Mouse (Mus musculus) midbrain, embryonic 13.5 days (tissue): ENCODE data around the gene Zbtb20. TPM values are rescaled to one million over a fixed set of nuclear protein-coding genes. Genes with fewer than 3 reads are reported as not detected.

Experiments
- ATAC-seq: fragments of 200-750 bp; cut with Nextera tagmentation; 2 replicates; pipeline ENCODE4 v1.8.0; 2017; ENCODE audit warnings: mild to moderate bottlenecking, moderate TSS enrichment, moderate library complexity
- H3K27ac ChIP-seq: fragments of 300-500 bp; sonication (generic); 2 replicates; pipeline ENCODE4 v1.5.1; 2015; ENCODE audit warnings: inconsistent platforms, mild to moderate bottlenecking, moderate library complexity
- H3K27me3 ChIP-seq: fragments of 300-500 bp; sonication (generic); 2 replicates; pipeline ENCODE4 v1.6.1; 2015; ENCODE audit warnings: mild to moderate bottlenecking, inconsistent platforms
- H3K36me3 ChIP-seq: fragments of 300-500 bp; sonication (generic); 2 replicates; pipeline ENCODE4 v1.6.1; 2015; ENCODE audit warnings: mild to moderate bottlenecking, inconsistent platforms
- H3K4me1 ChIP-seq: fragments of 300-500 bp; sonication (generic); replicated peaks from 2 replicates; pipeline ENCODE4 v1.6.1; 2015; ENCODE audit warnings: inconsistent platforms
- H3K4me2 ChIP-seq: fragments of 300-500 bp; sonication (generic); replicated peaks from 2 replicates; pipeline ENCODE4 v1.6.1; 2015; ENCODE audit warnings: moderate library complexity, mild to moderate bottlenecking, inconsistent platforms
- H3K4me3 ChIP-seq: fragments of 300-500 bp; sonication (generic); replicated peaks from 2 replicates; pipeline ENCODE4 v1.5.1; 2015; ENCODE audit warnings: mild to moderate bottlenecking, inconsistent platforms
- H3K9ac ChIP-seq: fragments of 300-500 bp; sonication (generic); replicated peaks from 2 replicates; pipeline ENCODE4 v1.6.1; 2015; ENCODE audit warnings: mild to moderate bottlenecking, inconsistent platforms
- H3K9me3 ChIP-seq: fragments of 300-500 bp; sonication (generic); 2 replicates; pipeline ENCODE4 v1.6.1; 2016; ENCODE audit warnings: mild to moderate bottlenecking, inconsistent platforms
- WGBS: fragments of 180-500 bp; shearing (Covaris S2); methylation state at CpG from one replicate; pipeline ENCODE4 v1.1.7; 2015; 5-methylcytosine and 5-hydroxymethylcytosine counted together
- polyA plus RNA-seq: library from polyadenylated mRNA; unstranded; fragments of >200 nt; fragmentation: Nextera tagmentation; extraction: Ambion mirVana; gene quantifications from 2 replicates; pipeline ENCODE4 v1.2.1, GENCODE M21; 2015

Gene Zbtb20
- polyA plus RNA-seq, 1 experiment from 2014 or later = 86.5 TPM

DNA sequence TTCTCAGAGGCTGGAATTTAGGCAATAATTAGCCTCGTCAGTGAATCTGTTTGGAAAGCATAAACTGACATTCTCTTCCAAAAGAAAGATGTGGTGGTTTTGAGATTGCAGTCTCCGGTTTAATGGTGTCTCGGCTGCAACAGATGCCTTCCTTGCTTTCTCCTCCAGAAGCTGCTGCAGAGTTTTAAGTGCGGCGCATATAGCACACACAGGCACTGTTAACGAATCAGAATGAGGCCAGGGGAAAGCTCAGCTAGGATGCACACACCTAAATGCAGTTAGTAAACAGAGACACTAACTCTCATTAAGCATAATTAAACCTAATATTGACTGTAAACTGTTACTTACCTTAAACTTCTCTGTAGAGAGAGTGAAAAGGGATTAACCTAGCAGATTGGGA, 160.0 kb downstream of the Zbtb20 start:
- no peak overlapping the region for H3K9ac ChIP-seq
- H3K27ac ChIP-seq = no peak overlapping the region
- H3K4me3 ChIP-seq = no peak overlapping the region
- whole genome bisulfite sequencing = 62% methylated on average over 6 of the region's 6 CpGs
- H3K9me3 ChIP-seq = no peaks in the 10 kb centered on the region
- no peak for ATAC-seq
- no peak overlapping the region for H3K4me2 ChIP-seq
- H3K27me3 ChIP-seq = no peaks in the 10 kb centered on the region
- peaks cover 5% of the 10 kb centered on the region; the same call in 1 of the 2 replicates for H3K4me1 ChIP-seq
- no peaks in the 10 kb centered on the region for H3K36me3 ChIP-seq

DNA sequence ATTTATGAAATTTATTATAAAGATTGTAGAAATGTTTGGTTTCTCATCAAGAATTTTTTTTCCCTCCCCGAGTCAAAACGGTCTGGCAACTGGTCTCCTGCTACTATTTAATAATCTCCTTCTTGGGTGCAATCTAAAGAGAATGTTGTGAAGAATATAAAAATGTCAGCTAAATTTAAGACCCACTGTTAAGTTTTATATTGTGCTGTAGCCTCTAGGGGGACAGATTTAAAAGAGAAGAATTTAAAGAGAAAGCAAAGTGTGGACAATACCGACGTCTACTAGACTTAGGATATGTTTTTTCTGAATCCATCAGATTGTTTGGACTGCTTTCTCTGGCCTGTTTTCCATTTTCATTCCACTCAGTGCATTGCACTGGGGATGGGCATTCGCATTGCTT, 160.8 kb downstream of the Zbtb20 start:
- Histone ChIP-seq H3K4me3 (no peak overlapping the region), H3K4me1 (peaks cover 5% of the 10 kb centered on the region; the same call in 1 of the 2 replicates), H3K9me3 (no peaks in the 10 kb centered on the region), H3K4me2 (no peak overlapping the region), H3K27me3 (no peaks in the 10 kb centered on the region), H3K9ac (no peak overlapping the region), H3K27ac (no peak overlapping the region), H3K36me3 (no peaks in the 10 kb centered on the region)
- 75% methylated on average over 5 of the region's 5 CpGs for WGBS
- ATAC-seq = no peak

DNA sequence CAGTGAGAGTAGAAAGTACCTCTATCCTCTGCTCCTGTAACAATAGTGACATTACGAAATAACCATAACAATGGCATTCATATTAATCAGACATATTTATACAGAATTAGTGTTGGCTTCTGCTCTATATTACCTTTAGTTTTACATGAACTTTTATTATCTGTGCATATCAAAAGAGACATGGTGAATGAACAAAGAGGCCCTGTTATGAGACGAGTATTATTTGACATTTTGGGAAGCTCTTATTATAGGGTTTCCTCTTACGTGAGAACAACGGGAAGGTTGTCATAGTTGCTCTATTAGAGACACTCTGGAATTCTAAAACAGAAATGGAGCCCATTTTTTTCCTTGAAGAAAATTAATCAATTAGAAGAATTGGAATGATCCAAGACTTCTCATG, 161.6 kb downstream of the Zbtb20 start:
- ATAC-seq = no peak
- H3K4me3 ChIP-seq = no peak overlapping the region
- no peaks in the 10 kb centered on the region for H3K9me3 ChIP-seq
- no peak overlapping the region for H3K9ac ChIP-seq
- H3K4me1 ChIP-seq = peaks cover 5% of the 10 kb centered on the region; the same call in 1 of the 2 replicates
- 90% methylated on average over 4 of the region's 4 CpGs for WGBS
- H3K36me3 ChIP-seq = no peaks in the 10 kb centered on the region
- no peak overlapping the region for H3K27ac ChIP-seq
- no peak overlapping the region for H3K4me2 ChIP-seq
- no peaks in the 10 kb centered on the region for H3K27me3 ChIP-seq

DNA sequence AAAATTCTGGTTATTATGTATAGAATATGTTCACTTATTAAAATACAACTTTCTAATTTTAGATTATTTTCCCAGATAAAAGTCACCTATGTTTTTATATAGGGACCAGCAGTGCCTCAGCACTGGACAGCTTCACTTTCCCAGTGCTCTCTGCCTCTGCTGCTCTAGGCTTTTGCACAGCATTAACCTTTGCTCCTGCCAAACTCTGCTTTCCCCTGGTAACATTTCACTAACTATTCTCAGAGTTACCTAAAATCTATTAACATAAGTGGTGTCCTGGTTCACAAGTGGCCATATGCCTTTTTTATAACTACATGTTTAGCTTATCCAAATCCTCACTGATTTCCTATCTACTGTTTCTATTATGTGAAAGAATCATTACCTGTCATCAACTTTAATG, 169.9 kb downstream of the Zbtb20 start:
- H3K9ac ChIP-seq = no peak overlapping the region
- no peak overlapping the region for H3K4me2 ChIP-seq
- ATAC-seq = no peak

DNA sequence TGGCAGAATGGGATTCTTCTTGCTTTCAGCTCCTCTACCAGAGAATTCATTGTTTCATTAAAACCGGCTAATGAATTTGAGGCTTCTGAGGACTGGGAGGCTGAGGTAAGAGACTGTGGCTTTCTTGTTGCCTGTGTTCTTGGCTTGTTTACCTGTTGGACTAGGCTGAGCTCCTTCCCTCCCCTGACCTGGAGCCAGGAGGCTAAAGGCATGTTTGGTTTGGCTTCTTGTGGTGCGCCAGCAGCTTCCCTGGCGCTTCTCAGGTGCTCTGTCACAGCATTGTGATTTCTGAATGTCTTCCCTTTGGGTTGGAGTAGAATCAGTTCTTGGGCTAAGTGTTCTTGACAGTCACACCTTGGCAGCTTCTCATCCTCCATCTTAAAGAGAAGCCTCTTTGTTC, 171.0 kb downstream of the Zbtb20 start:
- Histone ChIP-seq H3K4me2 (no peak overlapping the region), H3K4me3 (no peak overlapping the region), H3K27ac (no peak overlapping the region), H3K27me3 (no peaks in the 10 kb centered on the region), H3K9me3 (no peaks in the 10 kb centered on the region), H3K9ac (no peak overlapping the region), H3K36me3 (no peaks in the 10 kb centered on the region), H3K4me1 (no peaks in the 10 kb centered on the region)
- no peak for ATAC-seq
- WGBS = 96% methylated on average over 3 of the region's 3 CpGs

More for the DNA sequence above, 169.9 kb downstream of the Zbtb20 start:
- Histone ChIP-seq H3K27ac (no peak overlapping the region), H3K9me3 (no peaks in the 10 kb centered on the region), H3K36me3 (no peaks in the 10 kb centered on the region), H3K4me3 (no peak overlapping the region), H3K27me3 (no peaks in the 10 kb centered on the region), H3K4me1 (no peaks in the 10 kb centered on the region)

DNA sequence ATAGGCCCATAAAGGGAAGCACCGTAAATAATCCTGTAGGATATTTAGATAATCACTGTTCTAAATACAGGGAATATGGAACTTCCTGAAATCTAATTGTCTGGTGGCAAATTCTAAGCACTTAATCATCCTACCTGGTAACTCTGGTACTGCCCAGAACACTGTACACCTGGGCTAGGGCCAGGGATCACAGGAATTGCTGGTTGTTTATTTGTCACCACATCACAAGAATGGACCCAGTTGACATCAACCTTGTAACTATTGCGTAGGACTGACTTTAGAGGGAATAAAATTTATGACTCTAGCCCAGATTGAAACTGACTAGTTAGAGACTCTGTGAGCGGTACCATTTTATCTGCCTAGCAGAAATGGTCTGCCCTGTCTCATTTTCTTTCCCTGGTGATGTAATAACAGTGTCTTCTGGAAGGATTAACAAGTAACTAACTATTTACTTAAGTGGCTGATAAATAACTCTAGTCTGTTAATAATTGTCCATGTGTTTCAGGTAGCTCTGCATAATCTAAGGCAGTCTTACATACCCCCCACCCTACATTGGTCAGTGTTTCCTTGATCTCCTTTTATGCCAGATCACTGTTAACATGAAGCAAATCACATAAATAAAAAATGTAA, 194.1 kb downstream of the Zbtb20 start:
- no peak overlapping the region for H3K9ac ChIP-seq
- H3K4me1 ChIP-seq = 0 out of 2 replicates have a peak, but pooled peaks cover 4% of the 10 kb centered on the region
- ATAC-seq = no peak
- H3K4me2 ChIP-seq = no peak overlapping the region
- WGBS = 93% methylated on average over 3 of the region's 3 CpGs
- H3K27me3 ChIP-seq = no peaks in the 10 kb centered on the region
- no peak overlapping the region for H3K27ac ChIP-seq
- H3K9me3 ChIP-seq = no peaks in the 10 kb centered on the region
- H3K4me3 ChIP-seq = no peak overlapping the region
- H3K36me3 ChIP-seq = no peaks in the 10 kb centered on the region

DNA sequence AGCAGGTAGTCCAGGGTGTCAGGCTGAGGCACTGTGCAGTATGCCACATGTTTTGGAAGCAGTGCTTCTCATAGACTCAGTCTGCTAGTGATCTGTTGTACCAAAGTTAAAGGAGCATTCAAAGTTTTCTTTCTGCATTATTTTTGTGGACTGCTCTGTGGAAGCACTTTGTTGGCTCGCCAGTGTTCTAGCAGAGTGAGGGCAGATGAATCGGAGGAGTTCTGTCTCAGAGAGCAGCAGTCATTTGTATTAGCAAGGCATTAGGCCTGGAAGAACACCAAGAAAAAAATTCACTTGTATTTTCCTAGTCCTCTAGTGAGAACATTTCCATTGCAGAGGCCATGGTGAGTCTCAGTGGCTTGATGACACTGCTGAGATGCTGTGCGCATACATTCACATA, 196.2 kb downstream of the Zbtb20 start:
- Histone ChIP-seq H3K4me1 (0 out of 2 replicates have a peak, but pooled peaks cover 4% of the 10 kb centered on the region), H3K4me3 (no peak overlapping the region), H3K9ac (no peak overlapping the region), H3K27ac (no peak overlapping the region), H3K9me3 (no peaks in the 10 kb centered on the region), H3K36me3 (no peaks in the 10 kb centered on the region), H3K27me3 (no peaks in the 10 kb centered on the region), H3K4me2 (no peak overlapping the region)
- no peak for ATAC-seq
- WGBS = 88% methylated on average over 3 of the region's 3 CpGs

DNA sequence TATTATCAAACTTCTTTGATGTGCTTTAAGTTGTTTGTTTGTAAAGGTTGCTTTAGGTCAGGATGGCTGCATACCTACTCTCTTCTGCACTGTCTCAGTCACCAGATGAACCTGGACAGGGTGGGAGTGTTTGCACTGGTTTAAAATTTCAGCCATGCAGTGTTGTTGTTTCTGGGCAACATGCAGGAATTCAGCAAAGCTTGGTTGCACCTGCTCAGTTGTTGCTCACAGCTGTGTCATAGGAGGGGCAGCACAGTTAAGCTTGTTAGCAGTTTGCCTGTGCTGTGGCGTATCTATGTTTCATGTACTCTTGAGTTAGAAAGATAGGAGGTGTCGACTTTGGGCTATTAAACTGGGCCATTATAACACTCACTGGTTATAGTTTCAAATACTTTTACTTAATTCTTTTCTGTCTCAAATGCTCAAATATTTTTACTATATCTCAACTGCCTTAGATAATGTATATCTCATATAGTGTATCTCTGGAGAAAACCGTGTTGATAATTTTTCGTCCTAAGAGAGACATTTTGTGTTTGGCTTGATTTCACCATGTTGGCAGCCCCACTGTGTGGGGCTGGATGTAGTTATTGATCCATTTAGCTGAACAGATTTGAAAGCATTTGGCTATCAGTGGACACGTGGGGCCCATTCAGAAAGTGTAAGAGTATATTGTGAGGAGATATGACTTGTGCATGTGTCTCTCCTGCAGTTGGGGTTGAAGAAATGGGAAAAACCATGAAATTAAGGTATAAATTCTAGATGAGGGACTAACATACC, 197.3 kb downstream of the Zbtb20 start:
- Histone ChIP-seq H3K36me3 (no peaks in the 10 kb centered on the region), H3K4me3 (no peak overlapping the region), H3K9ac (no peak overlapping the region), H3K27ac (no peak overlapping the region), H3K27me3 (no peaks in the 10 kb centered on the region), H3K4me1 (0 out of 2 replicates have a peak, but pooled peaks cover 4% of the 10 kb centered on the region), H3K4me2 (no peak overlapping the region), H3K9me3 (no peaks in the 10 kb centered on the region)
- WGBS = 81% methylated on average over 5 of the region's 5 CpGs
- 0 out of 2 replicates have a peak, but pooled peaks have one; percentile 56 for ATAC-seq

DNA sequence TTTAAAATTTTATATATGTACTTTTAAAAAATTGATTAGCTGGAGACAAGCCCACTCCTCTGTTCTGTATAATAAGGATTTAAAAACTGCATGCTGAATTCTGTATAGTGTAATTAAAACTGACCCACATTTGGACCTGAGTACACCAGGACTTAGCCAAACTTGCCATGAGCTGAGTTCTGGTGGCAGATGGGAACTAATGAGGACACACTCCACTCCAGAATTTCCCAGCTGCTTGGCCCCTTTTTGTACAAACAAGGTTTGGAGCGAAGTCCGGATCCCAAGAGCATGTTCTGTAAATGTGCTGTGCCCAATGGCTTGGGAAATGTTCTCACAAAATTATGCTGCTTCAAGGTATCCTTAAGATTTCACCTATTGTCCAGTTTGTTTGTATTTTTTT, 204.7 kb downstream of the Zbtb20 start:
- no peaks in the 10 kb centered on the region for H3K36me3 ChIP-seq
- H3K27me3 ChIP-seq = no peaks in the 10 kb centered on the region
- 0 out of 2 replicates have a peak, but pooled peaks cover 3% of the 10 kb centered on the region for H3K4me1 ChIP-seq
- H3K9ac ChIP-seq = no peak overlapping the region
- H3K4me3 ChIP-seq = no peak overlapping the region
- no peak overlapping the region for H3K4me2 ChIP-seq
- H3K27ac ChIP-seq = no peak overlapping the region
- WGBS = 86% methylated on average over 2 of the region's 2 CpGs
- H3K9me3 ChIP-seq = no peaks in the 10 kb centered on the region
- ATAC-seq = no peak

DNA sequence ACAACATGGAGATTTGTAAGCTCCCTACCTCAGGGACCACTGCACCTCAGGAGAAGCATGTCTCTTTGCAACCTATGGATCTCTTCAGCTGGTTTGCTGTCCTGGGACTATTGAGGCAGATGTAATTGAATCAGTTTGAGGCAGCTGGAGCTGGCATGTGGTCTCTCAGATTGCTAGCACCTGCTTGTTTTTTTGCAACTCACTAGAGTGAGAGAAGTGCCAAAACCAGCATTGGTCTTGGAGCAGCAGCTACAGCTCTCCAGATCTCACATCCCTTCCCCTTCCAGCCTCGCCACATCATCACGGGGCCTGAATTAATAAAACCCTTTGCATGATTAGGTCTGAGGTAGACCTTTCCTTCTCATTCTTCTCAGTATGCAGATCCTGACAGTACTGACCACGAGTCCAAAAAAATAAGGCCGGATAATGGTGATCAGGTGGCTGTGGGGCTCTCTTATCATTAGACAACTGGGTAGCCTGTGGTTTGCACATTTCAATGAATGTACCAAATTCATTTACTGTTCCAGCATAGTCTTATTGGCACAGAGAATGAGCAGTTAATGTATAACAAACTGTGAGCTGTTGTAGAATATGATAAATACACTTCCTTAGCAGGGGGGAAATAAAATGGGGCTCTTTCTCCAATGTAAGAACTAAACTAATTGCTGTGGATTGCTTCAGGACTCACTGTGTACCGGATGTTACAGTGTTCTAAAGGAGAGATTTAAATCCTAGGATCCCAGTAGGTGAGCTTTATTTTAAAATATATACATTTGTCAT, 205.4 kb downstream of the Zbtb20 start:
- WGBS = 79% methylated on average over 5 of the region's 5 CpGs
- no peaks in the 10 kb centered on the region for H3K27me3 ChIP-seq
- H3K9ac ChIP-seq = no peak overlapping the region
- H3K4me3 ChIP-seq = no peak overlapping the region
- no peak overlapping the region; the same call in 1 of the 2 replicates for H3K27ac ChIP-seq
- 0 out of 2 replicates have a peak, but pooled peaks cover 3% of the 10 kb centered on the region for H3K4me1 ChIP-seq
- H3K9me3 ChIP-seq = no peaks in the 10 kb centered on the region
- H3K4me2 ChIP-seq = no peak overlapping the region
- H3K36me3 ChIP-seq = no peaks in the 10 kb centered on the region
- no peak for ATAC-seq

DNA sequence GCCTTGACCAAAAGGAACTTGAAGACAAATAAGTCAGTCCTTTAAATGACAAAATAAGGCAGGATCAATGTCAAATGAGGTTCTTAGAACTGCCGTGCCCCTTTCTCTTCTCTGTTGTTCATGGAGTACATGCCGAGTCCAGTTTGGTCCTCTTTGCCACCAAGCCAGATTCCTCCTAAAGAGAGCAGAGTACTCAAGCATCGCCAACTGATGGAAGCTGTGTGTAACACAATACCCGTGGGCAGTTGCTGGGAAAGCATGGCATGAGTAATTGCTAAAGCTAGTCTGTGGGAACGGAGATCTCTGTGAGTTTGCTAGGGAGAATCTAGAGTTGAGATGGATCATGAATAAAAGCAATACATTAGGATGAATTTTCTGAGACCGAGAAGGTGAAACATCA, 206.3 kb downstream of the Zbtb20 start:
- Histone ChIP-seq H3K36me3 (no peaks in the 10 kb centered on the region), H3K9me3 (no peaks in the 10 kb centered on the region), H3K4me2 (no peak overlapping the region), H3K9ac (no peak overlapping the region), H3K27me3 (no peaks in the 10 kb centered on the region), H3K4me3 (no peak overlapping the region), H3K4me1 (0 out of 2 replicates have a peak, but pooled peaks cover 3% of the 10 kb centered on the region), H3K27ac (no peak overlapping the region)
- 82% methylated on average over 6 of the region's 6 CpGs for WGBS
- ATAC-seq = no peak

DNA sequence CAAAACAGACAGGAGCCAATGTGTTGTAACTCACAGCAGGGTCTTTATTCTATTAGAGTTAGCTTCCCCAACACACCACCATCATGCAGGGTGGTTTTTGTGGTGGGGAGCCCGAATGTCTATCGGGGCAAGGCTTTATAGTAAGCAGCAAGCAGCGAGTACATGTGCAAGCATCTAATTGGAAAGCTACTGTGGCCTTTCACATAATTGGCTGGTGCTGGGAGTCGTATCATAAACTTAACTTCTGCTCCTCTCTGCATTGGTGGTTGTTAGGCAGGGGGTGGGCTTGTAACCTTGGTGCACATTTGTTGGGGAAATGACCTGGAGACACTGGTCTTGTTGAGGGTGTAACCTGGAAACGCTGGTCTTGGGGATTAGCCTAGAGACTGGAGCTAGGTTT, 207.1 kb downstream of the Zbtb20 start:
- 84% methylated on average over 5 of the region's 5 CpGs for WGBS
- no peaks in the 10 kb centered on the region for H3K27me3 ChIP-seq
- H3K27ac ChIP-seq = no peak overlapping the region
- H3K4me1 ChIP-seq = 0 out of 2 replicates have a peak, but pooled peaks cover 3% of the 10 kb centered on the region
- H3K36me3 ChIP-seq = no peaks in the 10 kb centered on the region
- no peak overlapping the region for H3K4me2 ChIP-seq
- no peaks in the 10 kb centered on the region for H3K9me3 ChIP-seq
- H3K4me3 ChIP-seq = no peak overlapping the region
- ATAC-seq = no peak
- H3K9ac ChIP-seq = no peak overlapping the region
